Mouse (Mus musculus): ENCODE data around the gene Klhl20. TPM values are rescaled to one million over a fixed set of nuclear protein-coding genes. Genes with fewer than 3 reads are reported as not detected.

The Klhl20 gene
- 4.0 and 5.2 TPM in 2 replicates for polyA plus RNA-seq (2012; rRNA removed)

DNA sequence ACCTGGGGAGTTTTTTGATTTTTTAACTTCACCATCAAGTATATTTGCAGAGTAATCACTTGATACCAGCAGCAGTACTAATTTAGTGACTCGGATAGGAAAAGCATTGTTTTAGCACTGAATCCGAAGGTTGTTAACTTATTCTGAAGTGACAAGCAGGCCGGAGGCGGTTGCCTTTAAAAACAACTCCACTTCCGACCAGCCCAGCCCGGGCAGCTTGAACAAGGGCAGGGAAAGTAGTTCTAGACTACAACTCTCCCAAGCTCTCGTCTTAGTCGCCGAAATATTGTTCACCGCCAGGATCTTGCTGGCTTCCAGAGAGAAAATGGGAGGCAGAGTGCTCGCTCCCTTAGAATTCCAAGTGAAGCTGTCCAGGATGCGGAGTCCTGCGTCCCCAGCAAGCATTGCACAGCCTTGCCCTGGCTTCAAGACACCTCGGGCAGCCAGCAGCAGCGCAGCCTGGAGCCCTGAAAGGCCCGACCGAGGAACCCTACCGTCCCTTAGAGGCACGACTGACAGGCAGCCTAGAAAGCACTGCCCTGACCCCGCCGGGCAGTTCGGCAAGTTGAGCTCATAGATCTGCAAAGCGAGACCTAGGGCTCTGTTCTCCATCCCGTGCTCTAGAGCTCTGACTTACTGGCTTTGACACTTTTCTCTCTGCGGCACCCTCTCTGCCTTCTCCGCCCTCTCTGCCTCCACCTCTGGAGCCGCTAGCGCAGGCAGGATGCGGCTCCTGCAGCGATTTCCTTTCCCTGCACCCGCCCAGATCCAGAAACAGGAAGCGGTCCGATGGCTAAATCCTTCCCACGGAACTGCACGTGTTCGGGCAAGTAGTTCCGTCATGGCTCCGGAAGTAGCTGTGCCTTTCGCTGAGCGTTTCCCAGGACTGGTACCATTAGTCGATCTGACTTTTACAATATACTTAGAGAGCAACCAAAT is at the start of gene Klhl20:
Gene Klhl20 (minus strand): TSS at position 786 of the 939 bp plus-strand sequence.

DNA sequence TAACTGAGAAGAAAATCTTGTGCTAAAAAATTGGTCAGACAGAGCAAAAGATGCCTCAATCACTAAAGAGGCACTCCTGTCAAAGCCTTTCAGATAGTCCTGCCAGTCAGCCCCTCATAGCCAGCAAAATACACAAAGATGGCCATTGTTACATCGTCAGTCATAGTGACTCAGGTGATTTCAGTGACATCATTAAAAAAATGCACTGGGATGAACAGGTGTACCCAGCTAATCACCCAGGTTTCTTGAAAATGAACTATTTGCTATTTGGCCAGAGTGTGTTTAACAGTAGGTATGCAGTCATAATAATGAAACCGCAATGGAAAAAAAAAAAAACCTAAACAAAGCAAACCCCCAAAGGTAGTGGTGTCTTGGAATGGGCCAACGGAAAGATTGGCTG is 27.9 kb upstream of the Klhl20 start, which contains the start of gene Tex50:
Gene Tex50 (minus strand): TSS at position 101 of the 400 bp plus-strand sequence.

DNA sequence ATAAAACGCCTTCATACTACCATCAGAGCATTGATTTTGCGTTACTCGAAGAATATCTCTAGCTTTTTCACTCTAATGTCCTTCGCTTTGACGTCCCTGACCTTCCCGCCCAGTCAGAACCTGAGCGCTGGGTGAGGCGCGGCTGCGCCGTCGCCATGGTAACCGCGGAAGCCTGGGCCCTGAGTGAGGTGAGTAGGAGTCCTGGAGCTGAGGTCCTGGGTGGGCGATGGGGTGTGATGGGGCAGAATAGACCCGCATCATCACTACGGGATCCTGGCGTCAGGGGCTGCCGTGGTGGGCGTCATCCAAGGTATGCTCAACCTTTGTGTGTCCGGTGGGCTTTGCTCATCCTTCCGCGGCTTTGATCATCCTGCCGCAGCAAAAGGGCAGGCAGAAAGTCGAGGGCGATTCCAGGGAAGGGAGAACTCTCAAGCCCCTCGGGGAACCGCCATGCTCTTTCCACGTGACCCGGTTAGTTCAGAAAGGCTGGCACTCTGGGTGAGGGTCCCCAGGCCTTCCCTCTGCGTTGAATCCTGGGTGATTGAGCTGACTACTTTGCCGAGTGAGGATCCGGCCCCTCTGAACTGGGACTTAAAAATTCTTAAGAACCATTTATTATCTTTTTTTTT is 11.3 kb upstream of the Klhl20 start, which contains the start of gene Ankrd45:
Gene Ankrd45 (plus strand): TSS at position 161 of the 629 bp plus-strand sequence.

DNA sequence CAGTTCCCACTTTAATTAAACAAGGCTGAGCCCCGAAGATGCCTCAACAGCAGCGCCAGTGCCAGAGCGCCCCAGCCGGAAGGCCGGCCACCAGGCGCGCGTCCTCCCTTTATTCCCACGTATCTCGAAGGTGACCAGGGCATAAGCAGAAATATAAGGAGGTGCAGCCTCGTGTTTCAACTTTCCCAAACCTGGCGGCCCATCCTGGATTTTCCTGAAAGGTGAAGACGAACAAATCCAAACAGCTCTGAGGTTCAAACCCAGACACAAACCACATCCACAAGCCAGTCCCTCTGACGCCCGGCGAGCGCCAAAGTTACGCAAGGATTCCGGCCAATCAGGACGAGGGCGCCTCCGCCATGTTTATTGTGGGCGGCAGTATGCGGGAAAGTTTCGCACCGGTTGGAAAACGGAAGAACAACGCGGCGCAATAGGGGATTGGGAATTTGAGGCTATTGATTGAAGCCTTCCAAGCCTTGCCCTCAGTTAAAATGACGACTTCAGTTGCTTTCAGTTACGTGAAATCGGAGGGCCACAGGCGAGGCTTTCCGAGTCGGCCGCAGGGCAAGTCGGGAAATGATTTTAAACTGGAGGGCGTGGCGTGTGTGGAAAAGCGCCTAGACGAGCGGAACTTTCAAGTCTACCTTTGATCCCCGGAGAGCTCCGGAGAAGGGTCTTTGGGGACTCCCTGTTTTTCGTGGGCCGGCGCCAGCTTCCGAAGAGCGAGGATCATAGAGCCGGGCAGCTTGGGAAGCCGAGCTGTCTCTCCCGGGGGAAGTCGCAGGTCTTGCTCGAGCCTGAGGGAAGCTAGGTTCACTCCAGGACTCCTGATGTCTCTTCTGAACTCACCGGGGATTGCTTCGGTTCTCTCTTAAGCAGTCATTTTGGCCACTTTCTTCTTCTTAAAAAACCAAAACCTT is 60.7 kb downstream of the Klhl20 start, which contains the start of the genes Dars2 and Cenpl:
Gene Dars2 (minus strand): TSS at position 307 of the 920 bp plus-strand sequence.
Gene Cenpl (plus strand): TSS at position 362 of the 920 bp plus-strand sequence.

Other genes with a start within 250 kb of the Klhl20 start
- gene Rc3h1, start 225.1 kb downstream of the Klhl20 start, polyA plus RNA-seq (2012; rRNA removed), result 3.1 and 3.2 TPM in 2 replicates
- 1,592 and 1,711 TPM in 2 replicates for gene Serpinc1, start 152.9 kb downstream of the Klhl20 start, polyA plus RNA-seq (2012; rRNA removed)
- 1.0 and 1.2 TPM in 2 replicates for gene Zbtb37, start 96.7 kb downstream of the Klhl20 start, polyA plus RNA-seq (2012; rRNA removed)
- gene Dars2, start 60.9 kb downstream of the Klhl20 start, polyA plus RNA-seq (2012; rRNA removed), result 12.7 and 13.3 TPM in 2 replicates
- 9.4 and 9.6 TPM in 2 replicates for gene Cenpl, start 60.8 kb downstream of the Klhl20 start, polyA plus RNA-seq (2012; rRNA removed)
- gene Ankrd45, start 11.2 kb upstream of the Klhl20 start, polyA plus RNA-seq (2012; rRNA removed), result 0.02 and 0.05 TPM in 2 replicates
- not detected in 2 replicates for gene Tex50, start 27.8 kb upstream of the Klhl20 start, polyA plus RNA-seq (2012; rRNA removed)
- 154 and 166 TPM in 2 replicates for gene Prdx6, start 119.7 kb upstream of the Klhl20 start, polyA plus RNA-seq (2012; rRNA removed)

Measured in liver, embryonic 18 days (tissue).